Mouse (Mus musculus): ENCODE results near the gene Alg5.
"Not testable (repeated sequence)": the region's sequence is repeated elsewhere in the genome, so short reads cannot be mapped to it uniquely, and the experiment has no call there.

GRCm38 (mm10) chr3:54704106-54704505, 31.2 kb upstream of the Alg5 start:
- TF ChIP-seq CTCF (IDR thresholded peaks at IDR 0.05; ENCODE audit: low read depth); EP300 (optimal IDR thresholded peaks at IDR 0.05): not testable (repeated sequence)
